Mouse (Mus musculus) gastrocnemius, adult 18-20 months (tissue): ENCODE measurements around the gene Midn. TPM values are rescaled to one million over a fixed set of nuclear protein-coding genes. Genes with fewer than 3 reads are reported as not detected.

ENCODE experiments used
- DNase-seq: peaks from one replicate; pipeline ENCODE4 v3.0.0; 2021; ENCODE audit warnings: low spot score
- total RNA-seq, 2 experiments: library from RNA; stranded (reverse); gene quantifications; 2 replicates each; pipeline ENCODE4 v1.2.3; 2021

Gene Midn
- total RNA-seq, 2 experiments from 2014 or later = 40.6 to 47.9 TPM

DNA sequence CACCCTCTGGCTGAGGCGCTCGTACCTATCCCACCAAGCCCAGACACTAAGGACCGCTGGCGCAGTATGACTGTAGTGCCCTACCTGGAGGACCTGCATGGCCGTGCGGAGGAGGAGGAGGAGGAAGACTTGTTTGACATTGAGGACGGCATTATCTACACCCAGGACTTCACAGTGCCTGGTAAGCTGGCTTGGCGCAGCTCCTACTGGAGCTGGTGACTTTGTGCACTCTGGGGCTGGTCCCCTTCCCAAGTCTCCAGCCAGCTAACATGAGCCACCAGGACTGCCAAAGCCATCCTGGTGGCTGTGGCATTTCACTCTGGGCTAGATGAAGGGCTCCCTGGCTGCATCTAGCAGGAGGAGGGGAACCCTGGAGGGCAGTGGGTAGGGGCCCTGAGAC, 20.2 kb upstream of the Midn start:
- no peak for DNase-seq

DNA sequence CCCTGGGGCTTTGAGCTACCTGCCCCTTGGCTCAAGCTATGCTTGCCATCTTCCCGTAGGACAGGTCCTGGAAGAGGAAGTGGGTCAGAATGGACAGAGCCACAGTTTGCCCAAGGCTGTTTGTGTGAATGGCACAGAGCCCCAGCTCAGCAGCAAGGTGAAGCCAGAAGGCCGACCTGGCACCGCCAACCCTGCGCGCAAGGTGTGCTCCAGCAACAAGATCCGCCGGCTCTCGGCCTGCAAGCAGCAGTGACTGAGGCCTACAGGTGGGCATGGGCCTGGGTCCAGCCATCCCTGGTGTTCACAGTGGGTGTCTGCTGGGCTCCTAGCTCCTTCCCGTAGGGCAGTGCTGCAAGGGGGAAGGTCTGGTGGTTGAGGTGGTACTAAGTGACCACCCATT, 18.2 kb upstream of the Midn start:
- DNase-seq = no peak

DNA sequence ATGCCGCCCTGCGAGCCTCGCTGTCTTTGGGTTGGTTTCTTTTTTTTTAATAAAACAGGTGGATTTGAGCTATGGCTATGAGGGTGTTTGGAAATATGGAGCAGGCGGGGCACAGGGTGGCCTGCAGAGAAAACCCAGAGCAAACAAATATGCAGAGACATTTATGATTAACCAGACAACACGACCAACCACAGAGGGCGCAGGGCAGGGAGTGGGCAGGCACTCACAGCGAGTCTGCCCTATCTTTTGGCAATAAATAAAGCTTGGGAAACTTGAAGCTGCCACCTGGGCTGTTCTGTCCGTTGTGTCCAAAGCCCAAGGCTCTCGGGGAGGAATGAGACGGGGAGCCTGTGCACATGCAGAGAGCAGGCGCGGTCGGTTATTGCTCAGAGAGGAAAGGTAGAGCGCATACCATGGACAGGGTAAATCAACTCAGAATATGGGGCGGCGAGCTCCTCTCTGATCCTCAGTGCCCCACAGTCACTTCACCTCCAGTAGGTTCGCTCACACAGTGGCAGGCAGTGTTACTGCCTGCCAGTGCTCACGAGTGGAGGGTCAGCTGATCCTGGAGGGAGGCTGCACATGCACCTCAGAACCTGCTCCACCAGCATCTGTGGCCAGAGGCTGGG, 17.6 kb upstream of the Midn start:
- DNase-seq = no peak

DNA sequence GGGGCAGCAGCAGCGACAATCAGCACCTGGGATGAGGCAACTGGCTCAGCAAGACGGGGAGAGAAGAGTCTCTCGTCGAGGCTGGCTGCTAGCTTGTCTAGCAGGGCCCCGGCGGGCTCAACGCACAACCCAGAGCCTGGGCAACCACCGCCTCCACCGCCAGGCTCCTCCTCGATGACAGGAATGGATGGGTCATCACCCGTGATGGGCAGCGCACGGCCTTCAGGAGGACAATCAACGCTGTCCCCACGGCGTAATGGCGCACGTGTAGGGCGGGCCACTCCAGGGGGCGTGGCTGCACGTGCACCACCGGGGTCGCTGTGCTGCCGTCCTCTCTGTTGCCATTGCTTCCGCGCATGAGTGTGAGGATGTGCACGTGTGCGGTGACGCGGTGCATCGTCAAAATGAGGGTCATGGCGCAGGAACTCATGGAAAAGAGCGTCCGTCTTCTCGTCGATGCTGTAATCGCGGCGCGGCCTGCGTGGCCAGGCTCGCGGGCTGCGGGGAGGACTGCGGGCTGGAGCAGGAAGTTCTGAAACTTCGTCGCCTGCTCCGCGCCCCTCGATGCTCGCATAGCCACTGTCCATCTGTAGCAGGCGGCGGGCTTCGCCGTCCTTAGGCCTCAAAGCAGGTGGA, 16.6 kb upstream of the Midn start:
- no peak for DNase-seq

DNA sequence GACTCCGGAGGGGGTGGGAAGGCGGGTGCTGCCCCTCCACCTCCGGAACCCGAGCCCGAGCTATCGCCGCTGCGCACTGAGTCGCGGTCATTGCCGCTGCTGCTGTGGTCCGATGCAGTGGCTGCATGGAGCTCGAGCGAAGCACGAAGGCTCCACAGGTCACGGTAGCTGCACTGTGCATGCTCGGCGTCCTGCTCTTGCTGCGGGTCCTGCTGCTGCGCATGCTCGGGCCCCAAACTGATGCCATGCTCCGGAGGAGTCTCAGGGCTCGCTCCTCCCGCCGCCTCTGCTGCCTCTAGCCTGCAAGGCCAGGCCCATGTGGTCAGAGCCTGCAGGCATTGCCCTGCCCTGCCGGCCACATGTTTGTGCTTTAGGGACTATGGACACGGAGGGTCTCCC, 16.1 kb upstream of the Midn start:
- DNase-seq = no peak

DNA sequence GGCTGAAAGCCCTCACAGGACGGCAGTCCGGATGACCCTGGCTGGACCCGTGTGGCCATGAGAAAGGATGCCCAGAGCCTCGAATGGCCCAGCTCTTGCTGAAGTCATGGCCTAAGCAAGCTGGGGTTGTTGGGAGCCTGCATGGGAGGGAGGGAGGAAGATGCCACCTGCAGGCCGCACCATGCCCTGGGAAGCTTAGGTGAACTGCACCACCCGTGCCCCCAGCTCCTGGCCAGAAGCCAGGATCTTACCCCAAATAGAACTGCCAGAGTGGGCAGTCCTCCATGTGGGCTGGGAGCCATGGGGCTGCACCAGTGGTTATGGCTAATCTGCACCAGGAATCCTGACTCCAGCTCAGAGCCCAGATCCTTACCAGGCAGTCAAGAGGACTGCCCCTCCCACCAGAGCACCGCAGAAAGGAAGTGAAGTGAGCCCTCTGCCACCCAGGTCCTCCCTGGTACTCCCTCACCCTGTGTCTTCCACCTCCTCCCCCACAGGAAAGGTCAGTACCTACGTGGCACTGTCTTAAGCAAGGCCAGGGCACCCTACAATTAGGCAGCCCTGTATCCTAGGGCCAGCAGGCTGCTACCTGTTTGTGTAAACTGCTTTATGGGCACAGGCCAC, 14.7 kb upstream of the Midn start:
- DNase-seq = peak; percentile 55

DNA sequence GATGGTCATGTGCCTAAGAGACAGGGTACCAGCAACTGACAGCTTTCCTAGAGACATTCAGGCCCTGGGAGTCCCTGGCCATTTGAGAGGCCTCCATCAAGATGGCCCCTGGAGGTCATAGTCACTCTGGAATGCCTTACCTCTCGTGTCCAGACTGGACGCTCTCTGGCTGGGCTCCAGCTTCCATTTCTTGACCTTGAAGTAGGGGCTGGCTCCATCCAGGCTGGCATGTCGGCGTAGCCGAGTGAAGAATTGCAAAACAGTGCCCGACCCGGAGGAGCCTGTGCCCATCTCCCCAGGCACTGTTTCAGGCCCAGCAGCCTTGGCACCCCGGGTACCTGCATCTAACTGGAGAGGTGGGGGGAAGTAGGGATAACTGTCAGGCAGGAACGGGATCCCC, 13.7 kb upstream of the Midn start:
- DNase-seq = no peak

DNA sequence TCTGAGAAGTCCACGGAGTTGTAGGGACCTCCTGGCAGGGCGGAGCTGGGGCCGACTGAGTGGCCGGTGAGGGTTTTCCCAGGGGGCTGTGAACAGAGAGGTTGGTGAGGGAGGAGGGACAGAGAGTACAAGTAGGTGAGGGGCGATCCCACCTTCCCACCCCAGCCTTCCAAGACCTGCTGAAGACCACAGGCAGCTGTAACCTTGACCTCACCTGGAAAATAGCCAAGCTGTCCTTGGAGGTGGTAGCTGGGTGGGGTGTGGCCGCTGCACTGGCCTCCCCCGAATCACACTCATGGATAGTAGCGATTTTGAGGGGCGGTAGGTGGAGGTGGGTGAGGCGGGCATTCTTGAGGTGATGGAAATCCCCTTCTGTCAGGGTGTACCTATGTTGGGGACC, 12.9 kb upstream of the Midn start:
- DNase-seq = no peak

DNA sequence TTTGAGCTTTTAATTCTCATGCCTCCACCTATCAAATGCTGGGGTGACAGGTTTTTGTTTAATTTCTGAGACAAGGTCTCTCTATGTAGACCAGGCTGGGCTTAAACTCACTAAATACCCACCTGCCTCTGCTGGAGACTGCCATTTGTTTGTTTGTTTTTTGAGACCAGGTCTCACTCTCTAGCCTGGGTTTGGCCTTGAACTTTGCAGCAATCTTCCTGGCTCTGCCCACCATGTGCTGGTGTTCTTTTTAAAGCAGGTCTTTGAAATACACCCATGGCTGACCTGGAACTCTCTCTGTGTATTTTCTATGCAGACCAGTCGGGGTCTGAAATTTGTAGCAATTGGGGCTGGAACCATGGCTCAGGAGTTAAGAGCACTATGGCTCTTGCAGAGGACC, 12.4 kb upstream of the Midn start:
- no peak for DNase-seq

DNA sequence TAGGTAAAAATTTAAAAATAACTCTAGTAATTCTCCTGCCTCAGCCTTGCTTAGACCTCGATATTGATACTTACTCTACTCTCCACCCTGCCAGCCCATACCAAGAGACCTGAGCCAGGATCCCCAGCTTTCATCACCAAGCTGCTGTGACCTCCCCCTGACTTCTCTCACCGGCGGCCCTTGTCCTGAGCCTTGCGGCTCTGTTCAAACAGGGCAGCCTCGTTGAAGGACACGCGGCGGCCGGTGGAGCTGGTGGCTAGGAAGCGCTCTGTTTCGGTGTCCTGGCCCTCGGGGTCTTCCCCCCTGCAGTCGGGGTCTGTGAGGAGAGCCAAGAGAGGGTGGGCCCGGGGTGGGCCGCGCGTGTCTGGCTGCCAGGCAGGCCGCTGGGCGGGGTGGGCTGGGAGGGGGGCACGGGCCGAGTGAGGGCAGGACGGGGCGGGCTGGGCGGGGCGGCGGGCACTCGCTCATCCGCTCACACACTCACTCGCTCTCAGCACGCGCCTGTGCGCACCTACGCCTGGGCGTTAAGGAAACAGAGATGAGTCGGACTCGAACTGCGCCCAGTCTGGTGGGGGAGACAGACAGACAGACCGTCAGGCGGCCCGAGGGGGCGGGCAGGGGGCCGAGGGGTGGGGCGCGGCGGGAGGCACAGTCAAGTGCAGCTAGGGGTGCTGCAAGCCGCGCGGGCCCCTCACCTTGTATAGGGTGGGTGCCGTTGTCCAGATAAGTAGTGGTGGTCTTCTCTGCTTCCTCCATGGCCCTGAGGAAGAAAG, 11.7 kb upstream of the Midn start:
- DNase-seq = no peak

DNA sequence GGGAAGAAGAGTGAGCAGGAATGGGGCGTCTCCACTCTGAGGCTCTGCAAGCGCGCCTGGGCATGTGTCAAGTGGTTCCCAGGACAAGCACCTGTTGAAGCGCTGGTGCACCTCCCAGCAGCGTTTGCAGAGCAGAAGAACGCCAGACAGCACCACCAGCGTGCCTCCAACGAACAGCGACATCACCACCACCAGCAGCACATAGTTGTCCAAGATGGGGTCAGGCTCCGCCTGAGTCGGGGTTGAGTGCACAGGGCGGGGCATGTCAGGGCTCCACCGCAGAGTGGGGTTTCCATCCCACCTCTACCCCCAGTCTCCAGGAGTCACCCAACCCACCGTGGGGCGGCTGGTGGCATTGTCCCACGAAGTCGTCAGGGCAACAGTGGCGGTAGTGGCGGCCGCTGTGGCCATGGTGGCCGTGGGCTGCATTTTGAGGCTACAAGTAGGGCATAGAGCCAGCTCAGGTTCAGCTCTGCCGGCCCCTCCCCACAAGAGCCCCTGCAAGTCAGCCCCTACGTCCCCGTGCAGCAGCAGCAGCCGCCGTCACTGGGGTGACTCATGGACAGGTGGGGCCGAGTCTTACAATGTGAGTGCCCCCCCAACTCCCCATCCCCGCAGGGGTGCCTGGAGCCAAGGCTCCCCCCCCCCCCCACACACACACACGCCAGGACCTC, 11.0 kb upstream of the Midn start:
- DNase-seq = no peak

DNA sequence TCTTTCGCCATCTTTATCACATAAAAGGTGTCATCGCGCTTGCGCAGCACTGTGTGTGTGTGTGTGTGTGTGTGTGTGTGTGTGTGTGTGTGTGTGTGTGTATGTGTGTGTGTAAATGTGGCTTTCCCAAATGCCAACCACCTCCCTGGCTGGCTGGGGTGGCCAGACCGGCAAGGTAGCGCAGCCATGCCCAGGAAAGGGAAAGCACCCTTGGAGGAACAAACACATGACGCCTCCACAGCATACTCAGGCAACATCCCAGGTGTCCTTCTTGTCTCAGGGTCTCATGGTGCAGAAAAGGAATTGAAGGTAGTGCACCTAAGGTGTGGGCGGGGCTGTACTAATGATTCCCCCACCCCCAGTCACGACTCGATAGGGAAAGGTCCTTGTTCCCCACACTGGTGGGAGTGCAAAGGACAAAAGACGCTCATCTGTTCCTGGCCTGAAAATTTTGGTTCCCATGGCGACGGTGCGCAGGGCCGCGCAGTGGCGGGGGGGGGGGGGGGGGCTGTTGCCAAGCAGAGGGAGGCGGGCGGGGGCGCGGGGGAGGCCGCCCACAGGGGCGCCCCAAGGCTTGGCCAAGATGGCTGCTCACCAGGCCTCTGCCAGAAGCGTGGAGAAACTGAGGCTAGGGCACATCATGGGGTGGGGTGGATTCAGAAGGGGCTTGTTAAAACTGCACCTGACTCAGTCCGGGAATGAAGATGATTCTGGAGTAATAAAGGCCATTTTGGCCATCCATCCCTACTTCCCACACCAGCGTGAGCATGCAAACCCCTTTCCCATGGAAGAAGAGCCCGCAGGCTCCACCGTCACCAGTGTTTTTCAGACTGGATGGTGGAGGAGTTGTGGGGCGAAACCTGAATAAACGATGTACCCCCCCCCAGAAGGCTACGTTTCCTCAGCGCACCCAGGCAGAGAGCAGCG, 10.2 kb upstream of the Midn start:
- no peak for DNase-seq

DNA sequence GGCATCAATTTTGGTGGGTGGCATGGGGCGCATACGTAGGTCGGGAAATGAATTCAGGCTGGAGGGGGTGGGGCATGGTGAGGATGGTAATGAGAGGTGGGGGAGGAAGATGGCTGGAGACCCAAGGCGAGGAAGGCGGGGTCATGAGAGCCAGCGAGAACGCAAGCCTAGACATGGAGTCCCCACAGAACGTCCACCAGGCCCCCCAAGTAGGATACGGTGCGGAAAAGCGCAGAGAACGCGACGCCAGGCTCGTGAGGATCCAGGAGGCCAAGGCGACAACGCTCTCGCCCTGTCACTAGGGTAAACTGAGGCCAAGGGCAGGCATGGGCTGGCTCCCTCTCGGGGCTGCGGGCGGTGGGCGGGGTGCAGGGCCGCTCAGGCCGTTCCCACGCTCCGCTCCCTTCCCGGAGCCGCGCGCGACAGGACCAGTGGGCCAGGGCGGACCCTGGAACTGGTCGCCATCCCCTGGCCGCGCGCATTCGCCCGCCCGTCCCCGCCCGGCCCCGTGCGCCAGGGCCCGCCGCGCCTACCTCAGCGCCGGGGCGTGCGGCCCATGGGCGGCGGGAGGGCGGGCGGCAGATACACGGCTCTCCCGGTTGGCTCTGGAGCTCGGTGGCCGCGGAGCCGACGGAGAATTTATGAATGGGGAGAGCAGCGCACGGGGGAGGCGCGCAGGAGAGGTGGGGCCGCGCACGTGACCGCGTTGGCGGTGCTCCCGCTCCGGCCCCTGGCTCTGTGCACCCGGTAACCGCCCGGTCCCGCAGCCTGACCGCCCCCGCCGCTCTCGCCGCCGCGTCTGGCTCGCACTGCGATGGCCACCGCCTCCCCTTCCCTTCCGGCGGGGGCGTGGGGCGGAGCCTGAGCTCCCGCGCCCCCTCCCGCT, 9.3 kb upstream of the Midn start, which contains the start of gene Atp5d:
TSS of gene Atp5d (plus strand) at position 80 of the 886 bp plus-strand sequence.
- DNase-seq = no peak

DNA sequence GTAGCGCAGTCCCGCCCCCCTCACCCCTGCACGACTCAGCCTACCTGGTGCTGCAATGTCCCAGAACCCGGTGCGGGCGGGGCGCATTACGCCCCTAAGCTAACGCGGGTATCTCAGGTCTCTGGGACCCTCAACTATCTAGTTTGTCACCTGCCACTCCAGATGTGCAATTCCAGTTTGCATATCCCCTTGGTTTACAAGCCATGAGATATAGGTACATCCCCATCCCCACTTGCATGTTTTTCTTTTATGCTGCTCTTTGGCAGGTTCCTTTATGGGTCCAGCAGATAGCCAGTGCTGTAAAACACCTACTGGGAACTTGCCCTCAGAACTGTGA, 8.7 kb upstream of the Midn start:
- no peak for DNase-seq

DNA sequence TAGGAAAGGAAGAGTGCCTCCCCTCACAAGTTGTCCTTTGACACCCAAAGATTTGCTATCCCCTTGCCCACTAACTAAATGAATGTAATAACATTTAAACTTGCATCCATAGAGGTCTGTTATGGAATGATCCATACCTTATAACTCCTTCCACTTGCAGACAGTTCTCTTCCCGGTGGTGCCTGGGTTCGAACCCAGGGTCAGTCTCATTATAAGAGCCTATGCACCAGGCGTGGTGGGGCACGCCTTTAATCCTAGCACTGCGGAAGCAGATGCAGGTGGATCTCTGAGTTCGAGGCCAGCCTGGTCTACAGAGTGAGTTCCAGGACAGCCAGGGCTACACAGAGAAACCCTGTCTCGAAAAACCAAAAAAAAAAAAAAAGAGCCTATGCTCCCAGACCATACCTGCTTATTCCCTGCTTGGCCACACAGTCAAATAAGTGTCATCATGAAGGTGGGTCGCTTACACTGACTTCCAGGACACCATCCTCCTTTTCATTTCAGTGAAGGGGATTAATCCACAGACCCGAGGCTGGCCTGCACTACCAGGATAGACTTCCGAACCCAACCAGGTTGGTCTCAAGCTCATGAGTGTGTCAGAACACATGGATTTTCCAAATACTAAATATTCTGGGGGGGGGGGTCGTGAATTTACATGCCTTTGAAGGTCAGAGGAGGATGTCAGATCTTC, 8.0 kb upstream of the Midn start:
- DNase-seq = no peak

DNA sequence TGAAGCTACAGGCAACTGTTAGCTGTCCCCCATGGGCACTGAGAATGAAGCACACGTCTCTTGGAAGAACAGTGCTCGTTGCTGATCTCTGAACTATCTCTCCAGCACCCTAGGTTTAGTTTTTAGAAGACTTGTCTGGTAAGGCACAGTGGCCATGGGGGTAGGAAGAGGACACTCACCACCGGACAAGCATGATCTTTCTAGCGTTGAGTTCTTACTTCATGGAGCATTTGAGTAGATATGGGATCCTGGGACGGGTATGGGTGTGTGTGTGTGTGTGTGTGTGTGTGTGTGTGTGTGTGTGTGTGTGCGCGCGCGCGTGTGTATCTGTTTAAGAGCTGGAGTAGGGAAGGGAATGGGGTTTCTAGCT, 7.4 kb upstream of the Midn start, which contains the start of gene Cbarp:
TSS of gene Cbarp (minus strand) at position 170 of the 370 bp plus-strand sequence.
- no peak for DNase-seq

DNA sequence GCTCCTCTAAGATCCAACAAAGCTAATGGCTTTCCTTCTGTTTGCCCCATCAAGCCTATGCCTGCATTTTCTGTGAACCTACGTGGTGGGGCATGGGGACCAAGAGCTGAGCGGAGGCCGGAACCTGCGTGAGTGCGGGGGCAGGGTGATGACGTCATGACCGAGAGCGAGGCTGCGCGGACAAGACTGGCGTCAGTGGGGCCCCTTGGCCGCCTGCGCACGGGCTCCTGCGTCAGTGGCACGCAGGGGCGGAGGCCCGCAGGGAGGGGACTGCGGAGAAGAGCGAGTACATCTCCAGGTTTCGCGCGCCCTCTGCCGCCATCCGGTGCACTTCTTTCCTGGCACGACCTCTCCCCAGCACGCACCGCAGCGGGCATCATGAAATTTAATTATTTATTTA, 6.8 kb upstream of the Midn start:
- DNase-seq = peak; percentile 96

DNA sequence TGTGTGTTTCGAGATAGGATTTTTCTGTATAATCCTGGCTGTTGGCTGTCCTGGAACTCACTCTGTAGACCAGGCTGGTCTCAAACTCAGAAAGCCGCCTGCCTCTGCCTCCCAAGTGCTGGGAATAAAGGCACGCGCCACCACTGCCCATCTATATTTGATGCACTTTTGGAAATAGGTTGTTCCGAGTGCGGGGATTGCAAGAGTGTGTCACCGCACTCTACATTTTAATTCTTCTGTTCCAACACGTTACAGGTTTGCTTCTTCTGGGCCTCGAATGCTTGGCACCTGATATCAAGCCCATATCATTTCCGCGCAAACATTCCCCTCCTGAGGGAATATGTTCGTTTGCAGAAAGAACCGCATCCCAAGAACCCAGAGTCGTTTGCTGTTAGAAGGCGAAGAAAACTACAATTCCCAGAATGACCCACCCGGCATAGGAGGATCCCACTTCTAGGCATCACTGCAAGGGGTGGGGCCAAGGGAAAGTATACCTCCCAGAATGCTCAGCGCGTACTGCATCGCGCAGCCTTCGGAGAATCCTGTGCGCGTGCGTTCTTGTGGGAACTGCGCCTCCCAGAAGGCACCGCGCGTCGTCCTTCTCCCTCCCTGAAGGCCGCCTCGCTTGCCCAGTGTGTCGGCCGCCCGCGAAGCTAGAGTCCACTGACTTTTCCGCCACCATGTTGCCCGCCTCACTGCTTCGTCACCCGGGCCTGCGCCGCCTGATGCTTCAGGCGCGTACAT, 6.1 kb upstream of the Midn start:
- peak; percentile 97 for DNase-seq
